Mouse (Mus musculus) mouse trophoblast stem cell (cell line): ENCODE measurements around the gene Zc3h10.
"Not testable (repeated sequence)": the region's sequence is repeated elsewhere in the genome, so short reads cannot be mapped to it uniquely, and the experiment has no call there.

Experiments used
- in situ Hi-C, 2 experiments: fragments of 300-500 bp; cut with MseI, MboI; formaldehyde crosslinking; loops; 2 replicates in 1 of 2; 3 replicates in 1 of 2; pipeline ENCODE4 v1.15.1; 2025

Gene Zc3h10

DNA sequence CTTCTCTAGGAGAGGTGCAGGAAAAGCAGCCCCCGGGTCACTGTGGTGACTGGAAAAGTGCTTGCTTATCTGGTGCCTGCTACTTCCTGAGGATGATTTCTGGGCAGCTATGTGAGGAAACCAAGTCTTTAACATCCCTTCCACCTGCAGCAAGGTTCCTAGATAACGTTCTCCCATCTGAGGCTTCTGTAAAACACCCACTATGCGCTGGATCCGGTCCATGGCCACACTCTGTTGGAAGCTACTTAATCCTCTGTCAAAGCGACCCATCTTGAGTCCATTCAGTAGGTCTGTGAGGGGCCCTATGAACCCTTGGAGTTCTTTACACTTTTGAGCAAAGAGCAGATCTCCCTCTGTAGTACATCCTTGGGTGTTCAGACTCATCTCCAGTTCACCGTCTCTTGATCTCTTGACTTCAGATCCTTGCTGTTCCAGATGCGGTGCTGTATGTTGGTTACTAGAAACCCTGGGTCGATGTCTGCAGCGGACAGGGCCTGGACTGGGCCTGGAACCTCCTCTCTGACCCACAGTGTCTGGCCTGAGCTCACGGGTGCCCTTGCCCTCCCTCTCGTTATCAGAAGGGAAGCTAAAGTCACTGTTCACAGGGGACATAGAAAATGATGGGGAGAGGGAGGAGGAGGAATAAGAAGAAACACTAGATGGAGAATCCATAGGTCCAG is 2.7 kb upstream of the Zc3h10 start:
- in situ Hi-C loops = not testable (repeated sequence)

DNA sequence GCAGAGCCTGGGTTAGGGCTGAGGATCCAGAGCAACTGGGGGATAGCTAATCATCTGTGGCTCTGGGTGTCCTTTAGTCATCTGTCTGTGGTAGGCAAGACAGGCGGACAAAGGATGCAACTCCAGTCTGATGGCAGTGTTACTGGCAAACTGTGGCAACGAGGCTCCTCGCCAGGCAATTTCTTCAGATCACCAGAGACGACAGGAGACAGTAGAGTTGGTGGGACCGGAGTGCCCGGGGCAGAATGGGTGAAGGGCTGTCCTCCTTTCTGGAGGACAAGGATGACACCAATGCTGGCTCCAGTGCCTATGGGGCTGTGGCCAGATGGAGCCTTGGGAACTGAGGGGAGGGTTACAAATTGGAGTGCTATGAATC is 2.1 kb upstream of the Zc3h10 start:
- in situ Hi-C loops = not testable (repeated sequence)

DNA sequence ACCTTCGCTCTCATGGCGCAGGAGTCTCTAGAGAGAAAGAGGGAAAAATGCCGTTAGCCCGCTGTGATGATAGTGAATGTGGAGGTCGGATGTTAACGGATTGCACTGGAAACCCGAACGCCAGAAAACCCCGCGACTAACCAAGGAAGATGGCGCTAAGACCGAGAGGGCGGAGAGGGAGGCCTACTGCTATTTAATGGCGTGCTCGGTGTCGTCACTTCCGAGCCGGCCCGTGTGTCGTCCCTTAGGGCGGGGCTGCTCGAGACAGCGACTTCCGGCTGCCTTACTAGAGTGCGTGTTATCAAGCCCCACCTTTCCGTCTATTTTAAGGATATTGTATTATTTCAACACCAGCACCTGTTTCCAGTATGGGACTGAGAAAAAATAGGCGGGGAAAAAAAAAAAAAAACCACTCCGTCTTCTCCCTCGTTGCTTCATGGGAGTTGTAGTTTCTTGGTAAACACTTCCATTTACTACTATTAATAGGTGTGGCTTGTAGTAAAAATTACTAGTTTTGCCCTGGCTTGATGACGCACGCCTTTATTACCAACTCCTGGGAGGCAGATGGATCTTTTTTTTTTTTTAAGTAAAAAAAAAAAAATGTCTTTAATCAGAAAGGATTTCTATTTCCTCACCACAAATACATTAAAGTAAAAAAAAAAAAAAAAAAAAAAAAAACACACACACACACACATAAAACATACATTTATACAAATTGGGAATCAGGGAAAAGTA is 1.5 kb upstream of the Zc3h10 start, which contains the start of gene Rpl41:
Gene Rpl41 (minus strand): TSS at position 359 of the 735 bp plus-strand sequence.
- in situ Hi-C loops = no loop called here

DNA sequence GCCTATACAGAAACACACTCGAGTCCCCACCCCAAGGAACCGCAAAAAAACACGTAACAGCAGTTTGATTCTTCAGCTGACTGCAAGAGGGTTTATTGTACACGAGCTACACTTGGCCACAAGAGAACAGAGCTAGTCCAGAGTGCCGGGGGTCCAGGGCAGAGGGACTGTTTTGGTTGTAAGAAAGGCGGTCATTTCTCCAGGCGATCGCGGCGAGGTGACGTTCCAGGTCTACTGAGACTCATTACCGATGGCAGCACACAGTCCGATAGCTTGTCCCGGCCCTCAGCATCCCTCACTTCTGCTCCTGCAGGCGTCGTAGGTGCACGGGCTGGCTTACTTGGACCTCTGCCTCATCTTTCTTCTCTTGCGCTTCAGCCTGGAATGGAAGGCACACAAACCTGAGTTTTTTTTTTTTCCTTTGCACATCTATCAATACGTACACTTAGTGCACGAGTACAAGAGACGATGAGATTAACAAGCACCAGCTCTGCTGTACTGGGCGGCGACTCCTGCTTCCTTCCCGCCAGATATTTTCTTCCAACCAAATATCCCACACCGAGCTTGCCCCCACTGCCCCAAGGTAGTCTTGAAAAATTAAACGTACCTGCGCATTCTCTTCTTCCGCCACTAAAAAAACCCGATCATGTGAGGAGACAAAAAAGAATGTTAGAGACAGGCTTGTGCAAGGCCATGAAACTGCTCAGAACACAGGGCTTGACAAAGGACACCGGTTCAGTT is 647 bp upstream of the Zc3h10 start:
- in situ Hi-C loops = not testable (repeated sequence)

DNA sequence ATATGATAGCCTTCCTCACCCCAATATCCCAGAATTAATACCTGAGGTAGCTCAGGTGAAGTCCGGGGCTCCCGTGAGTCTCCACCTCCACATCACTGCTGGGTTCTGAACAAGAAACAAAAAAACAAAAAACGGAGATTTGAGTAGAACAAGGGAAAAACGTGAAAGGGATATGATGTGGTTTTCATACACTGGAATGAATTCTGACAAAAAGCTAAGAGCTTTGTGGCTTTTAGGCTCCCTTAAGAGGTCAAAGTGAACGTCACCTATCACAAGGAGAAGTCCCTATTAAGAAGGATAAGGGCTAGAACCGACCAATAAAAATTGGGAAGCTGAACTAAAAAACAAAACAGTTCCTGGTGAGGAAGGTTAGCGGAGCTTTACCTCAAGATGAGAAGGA is 787 bp downstream of the Zc3h10 start:
- in situ Hi-C loops = no loop called here

DNA sequence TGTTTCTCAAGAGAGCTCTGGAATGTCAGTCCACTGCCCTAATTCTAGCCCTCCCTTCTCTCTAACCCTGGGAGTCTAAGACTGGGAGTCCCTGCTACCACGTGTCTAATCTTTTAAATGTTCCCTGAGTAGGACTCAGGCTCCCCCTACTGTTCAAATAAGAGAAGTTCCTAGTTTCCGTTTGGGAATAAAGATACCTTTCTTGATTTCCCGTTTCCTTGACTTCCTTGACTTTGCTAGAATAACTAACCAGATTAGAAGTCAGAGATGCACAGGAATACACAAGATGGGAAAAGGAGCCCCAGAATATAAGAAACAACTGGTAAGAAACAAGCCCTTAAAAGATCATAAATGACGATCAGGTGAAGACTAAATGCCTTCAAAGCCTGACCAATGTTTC is 1.2 kb downstream of the Zc3h10 start:
- in situ Hi-C loops = no loop called here

DNA sequence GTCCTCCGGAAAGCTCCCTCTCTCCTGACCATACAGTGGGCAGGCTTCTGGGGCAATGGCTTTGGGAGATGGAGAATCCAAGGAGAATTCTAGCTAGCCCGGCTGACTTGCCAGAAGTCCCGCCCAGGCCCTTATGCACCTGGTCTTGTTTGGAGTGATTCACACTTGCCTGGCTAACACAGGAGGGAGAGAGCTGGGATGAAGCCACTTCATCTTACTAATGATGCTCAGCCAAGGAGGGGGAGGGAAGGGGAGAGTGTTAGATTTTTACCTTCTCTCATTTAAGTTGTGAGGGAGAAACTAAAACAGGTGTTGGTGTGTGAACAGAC is 2.0 kb downstream of the Zc3h10 start:
- in situ Hi-C loops = no loop called here

DNA sequence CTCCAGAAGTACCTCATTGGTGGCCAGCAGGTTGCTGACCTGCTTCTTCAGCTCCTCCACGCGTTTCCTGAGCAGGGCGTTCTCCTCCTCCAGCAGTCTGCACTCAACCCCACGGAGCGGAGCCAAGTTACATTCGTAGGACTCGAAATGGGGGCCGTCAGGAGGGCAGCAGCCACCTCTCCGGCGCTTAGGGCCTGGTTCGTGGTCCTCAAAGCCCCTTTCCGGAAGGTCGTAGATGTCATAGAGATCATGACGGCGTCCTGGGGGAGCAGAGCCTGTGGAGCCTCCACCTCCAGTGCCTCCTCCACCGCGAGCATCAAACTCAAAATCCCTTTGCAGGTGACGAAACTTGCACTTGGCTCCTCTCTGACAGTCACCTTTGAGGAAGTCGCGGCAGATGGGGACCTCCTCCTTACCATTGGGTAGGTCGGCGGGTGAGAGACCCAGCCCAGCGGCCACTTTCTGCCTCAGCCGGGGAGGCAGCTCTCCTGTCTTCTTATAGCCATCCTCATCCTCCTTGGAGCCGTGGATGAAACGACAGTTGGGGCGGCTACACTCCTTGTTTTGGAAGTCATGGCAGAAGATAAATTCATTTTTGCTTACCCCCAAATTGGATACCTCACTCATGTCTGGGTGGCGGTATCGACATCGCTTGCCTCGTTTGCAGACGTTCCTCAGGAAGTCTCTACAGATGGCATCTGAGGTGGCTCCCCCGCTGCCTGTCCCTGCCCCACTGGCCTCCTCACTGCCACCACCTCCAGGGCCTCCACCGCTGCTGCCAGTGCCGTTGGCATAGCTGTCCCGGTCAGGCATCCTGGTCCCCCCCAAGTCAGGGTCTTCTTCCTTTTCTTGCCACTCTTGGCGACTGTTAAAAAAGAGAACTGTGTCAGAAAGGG is 2.7 kb downstream of the Zc3h10 start:
- in situ Hi-C loops = no loop called here

DNA sequence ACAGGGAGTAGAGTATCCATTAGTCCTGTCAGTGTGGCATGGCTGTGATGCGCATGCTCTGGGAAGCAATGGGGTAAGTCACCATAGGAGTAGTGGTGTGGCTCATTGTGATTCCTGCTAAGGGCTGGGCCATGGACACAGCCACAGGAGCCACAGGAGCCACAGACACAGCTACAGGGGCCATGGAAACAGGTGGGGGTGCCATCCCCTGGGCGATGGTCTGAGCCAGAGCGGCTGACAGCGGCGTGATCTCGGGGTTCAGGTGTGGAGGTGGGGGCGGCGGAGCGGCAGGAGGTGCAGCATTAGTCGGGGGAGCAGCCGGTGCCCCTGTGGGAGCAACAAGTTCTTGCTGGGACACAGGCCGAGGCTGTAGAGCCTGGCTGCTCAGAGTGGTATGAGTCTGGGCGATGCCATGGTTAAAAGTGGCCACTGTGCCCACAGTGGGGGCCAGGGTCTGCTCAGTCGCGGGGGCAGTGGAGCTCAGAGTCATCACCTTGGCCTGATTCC is 3.4 kb downstream of the Zc3h10 start:
- in situ Hi-C loops = no loop called here

DNA sequence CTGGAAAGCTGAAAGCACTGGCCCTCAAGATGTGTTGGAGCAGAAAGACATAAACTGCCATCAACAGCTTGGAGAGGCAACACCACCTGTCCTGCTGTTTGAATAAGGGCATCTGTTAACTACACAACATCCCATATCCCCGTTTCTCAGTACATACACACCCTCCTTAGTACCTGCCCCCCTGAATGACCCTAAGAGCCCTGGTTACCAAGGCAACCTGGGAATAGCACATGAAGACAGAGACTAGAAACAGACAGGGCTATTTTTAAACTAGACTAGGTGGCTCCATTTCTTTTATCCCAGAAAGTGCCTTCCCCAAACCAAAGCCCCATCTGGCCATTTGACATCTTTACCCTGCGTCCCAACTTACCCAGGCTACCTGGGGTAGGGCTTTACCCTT is 4.5 kb downstream of the Zc3h10 start:
- in situ Hi-C loops = no loop called here

DNA sequence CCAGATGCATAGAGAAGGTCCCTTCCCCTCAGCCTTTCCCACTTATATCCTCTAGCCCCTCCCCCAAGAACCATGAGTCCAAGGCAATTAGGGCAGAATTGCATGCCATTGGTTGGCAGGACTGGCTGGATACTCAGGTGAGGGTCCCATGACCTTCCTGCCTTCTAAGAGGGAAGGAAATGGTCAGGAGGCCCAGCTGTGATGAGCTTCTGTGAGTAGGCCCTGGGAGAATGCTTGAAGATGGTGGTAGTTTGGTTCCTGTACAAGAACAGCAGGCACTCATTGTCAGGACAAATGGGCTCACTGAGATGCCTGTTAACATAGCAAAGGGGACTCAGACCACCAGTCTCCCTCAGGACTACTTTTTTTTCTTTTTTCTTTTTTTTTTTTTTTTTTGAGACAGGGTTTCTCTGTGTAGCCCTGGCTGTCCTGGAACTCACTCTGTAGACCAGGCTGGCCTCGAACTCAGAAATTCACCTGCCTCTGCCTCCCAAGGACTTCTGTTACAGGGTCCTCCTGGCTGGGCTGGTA is 9.2 kb downstream of the Zc3h10 start:
- in situ Hi-C loops = no loop called here

DNA sequence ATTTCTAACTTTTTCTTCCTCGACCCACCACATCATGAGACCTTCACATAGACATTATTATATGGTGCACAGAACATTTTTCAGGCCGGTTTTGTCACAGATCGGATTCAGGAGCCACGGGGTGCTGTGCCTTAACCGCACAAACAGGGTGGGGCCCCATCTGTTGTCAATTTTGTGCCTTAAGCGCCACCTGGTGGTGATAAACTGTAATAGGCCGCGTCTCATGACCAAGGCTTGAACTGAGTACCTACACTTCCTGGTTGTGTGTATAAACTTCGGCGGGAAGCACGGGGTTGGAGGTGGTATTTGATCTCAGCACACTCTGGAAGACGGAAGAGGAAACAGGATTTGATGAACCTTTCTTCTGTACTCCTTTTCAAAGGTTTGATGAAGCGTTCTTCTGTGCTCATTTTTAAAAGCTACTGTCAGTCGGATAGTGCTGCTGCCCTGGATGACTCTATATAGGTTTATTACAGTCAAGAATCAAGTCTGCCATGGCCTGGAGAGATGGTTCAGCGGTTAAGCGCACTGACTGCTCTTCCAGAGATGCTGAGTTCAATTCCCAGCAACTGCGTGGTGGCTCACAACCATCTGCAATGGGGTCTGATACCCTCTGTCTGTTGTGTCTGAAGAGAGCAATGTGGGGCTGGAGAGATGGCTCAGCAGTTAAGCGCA is 11.2 kb downstream of the Zc3h10 start:
- in situ Hi-C loops = no loop called here

DNA sequence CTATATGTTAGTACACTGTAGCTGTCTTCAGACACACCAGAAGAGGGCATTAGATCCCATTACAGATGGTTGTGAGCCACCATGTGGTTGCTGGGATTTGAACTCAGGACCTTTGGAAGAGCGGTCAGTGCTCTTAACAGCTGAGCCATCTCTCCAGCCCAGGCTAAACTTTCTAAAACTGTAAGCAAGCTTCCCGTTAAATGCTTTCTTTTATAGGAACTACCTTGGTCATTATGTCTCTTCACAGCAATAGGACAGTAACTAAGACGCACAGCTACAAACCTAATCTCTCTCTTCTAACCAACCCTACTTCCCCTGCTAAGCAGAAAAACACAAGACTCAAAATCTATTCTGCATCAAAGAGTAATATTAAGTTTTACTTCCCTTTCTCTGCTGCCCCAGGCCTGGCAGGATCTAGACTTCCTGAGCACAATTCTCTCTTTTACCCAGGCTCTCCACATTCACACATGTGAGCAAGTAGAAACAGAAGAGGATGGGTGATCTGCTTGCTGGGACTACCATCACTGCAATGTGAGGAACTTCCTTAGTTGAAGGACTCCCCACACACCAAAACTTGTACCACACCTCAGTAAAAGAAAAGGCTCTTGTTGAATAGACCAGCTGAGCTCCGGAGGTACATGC is 11.8 kb downstream of the Zc3h10 start:
- in situ Hi-C loops = no loop called here

DNA sequence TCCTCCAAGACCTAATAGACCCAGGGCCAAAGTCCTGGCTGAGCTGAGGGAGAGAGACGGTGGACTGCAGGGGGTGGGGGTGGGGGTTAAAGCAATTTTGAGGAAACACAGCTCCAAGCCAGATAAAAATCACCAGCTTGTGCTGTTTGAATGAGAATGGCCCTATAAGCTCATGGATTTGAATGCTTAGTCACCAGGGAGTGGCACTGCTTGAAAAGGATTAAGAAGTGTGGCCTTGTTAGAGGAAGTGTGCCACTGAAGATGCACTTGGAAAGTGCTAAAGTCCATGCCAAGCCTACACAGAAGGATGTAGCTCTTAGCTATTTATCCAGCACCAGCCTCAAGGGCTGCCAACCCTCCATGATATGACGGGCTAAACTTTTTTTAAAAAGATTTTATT is 12.4 kb downstream of the Zc3h10 start:
- in situ Hi-C loops = no loop called here

DNA sequence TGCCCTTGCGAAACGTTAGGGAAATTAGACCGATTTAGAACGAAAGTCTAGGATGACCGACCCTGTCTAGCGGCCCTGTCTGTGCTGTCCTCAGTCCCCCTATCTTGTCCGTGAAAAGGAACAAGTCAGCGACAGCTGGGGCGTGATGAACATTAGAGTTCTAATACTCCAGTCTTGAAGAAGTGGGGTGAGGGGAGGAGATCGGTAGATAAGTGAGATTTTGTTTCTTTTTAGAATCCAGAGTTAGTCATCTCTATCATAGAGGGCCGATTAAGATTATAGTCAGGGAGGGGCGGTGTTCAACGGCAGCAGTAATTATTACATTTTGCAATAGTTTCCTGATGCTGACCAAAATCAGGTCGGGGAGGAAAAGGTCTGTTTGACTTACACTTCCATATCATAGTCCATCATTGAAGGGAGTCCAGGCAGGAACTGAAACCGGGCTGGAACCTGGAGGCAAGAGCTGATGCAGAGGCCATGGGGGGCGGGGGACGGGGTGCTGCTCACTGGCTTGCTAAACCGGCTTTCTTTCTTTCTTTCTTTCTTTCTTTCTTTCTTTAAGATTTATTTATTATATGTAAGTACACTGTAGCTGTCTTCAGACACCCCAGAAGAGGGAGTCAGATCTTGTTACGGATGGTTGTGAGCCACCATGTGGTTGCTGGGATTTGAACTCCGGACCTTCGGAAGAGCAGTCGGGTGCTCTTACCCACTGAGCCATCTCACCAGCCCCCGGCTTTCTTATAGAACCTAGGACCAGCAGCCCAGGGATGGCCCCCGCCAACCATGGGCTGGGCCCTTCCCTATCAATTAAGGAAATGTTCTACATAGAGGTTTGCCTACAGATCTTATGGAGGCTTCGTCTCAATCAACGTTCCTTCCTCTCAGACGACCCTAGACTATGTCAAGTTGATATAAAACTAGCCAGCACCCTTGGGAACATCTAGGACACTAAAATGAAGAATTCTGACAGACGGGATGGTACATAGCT is 20.9 kb downstream of the Zc3h10 start:
- in situ Hi-C loops = no loop called here

DNA sequence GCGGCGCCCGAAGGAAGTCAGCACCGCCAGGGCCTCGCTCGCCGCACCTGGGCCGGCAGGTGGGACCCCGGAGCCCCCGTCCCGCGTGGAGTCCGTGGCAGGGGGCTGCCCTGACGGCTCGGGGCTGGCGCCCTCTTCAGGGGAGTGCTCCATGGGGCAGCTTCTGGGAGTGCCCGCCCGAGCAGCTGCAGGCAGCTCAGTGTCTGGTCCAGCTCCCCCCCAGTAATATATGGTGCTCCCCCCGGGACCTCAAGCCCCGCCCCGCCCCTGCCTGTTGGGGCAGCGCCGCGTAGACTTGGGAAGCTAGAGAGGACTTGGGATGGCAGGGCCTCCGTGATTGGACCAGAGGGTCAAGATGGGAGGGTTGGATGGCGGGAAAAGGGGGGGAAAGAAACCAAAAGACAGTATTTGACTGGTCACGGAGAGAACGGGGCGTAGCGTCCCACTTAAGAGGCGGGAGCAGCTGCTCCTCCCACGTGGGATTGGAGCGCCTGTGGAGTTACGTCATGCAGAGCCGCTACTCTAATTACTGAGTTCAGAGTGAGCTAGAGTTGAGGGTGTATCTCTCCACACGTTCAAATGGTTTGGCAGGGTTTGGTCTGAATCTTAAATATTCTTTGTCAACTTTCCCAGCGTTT is 21.8 kb downstream of the Zc3h10 start, which contains the start of gene Esyt1:
Gene Esyt1 (minus strand): TSS at position 201 of the 638 bp plus-strand sequence.
- in situ Hi-C loops = no loop called here

DNA sequence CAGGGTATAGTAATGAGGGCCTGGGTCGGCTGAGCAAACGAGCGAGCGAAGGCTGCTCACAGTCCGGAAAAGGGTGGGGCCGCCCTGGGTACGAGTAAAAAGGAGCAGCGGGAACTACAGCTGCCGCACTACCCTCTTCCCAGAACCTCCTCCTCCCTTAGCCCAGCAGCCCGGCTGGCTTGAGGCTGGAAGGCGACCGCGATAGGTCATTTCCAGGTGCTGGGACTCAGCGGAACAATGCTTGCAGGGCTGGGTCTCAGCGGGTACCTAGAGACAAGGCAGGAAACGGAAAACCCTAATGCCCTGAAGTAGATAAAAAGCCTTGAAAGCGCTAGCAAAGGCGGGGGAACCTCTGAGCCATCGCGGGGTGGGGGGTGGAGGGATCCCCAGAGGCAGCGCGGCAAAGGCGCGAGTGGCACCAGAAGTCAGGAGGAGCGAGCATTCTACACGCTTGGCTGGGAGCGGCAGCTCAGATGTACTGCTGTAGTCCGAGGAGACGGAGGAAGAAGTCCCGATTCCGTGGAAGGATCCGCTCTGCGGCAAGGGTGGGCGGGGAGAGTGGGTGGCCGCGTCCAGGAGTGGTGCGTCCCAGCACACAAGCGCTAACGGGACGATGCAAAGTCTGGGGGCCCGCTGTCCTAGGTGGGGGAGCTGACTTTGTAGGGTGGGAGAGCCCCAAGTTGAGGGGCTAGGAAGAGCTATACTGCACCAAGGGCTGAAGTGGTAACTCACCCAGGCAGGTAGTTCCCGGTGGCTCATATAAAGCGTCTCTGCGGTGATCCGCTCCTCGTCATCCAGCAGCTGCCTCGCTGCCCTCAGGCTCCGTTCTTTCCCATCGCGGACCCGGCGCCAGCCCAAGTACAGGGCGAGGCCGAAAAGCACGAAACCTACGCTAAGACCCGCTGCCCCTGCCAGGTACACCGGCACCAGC is 22.6 kb downstream of the Zc3h10 start:
- in situ Hi-C loops = no loop called here
